Mouse (Mus musculus): ENCODE measurements around the gene Stk4. TPM values are rescaled to one million over a fixed set of nuclear protein-coding genes. Genes with fewer than 3 reads are reported as not detected.

Gene Stk4
- polyA plus RNA-seq (2016; fragmentation: Nextera tagmentation; extraction: Ambion mirVana), result 33.9 and 34.7 TPM in 2 replicates

DNA sequence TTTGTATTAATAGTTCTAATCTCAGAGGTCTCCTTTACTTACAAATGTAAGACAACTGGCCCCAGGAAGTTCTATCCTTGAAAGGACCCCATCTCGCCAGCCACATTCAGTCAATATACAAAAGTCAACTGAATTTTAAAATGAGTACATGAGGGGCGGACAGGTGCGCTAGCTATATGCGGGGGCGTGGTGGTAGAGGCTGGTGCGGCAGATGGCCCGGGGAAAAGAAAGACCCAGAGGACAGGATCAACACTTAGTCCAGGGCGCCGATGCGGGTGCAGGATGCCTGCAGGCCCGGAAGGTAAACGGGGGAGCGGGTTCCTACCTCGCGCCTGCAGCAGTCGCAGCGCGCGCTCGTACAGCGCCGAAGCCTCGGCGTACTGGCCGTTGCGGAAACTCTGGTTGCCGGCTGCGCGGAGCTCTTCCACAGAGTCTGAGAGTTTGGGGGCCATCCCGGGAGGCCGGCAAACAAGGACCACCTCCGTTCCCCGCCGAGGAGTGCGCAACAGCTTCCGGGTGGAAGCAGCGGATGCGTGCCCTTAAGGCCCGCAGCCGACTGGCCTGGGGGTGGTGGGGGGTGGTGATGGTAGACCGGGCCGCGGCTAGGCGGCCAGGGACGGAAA is at the start of gene Stk4:
Gene Stk4 (plus strand): TSS at position 181 of the 623 bp plus-strand sequence.
- Histone ChIP-seq H3K36me3 (peaks cover 24% of the 10 kb centered on the region), H3K4me3 (peak within 1 kb of the TSS; percentile 98), H3K4me1 (peaks cover 30% of the 10 kb centered on the region), H3K27ac (replicated peaks) (peak within 1 kb of the TSS; percentile 93), H3K27me3 (ENCODE audit: low read depth, poor library complexity, severe bottlenecking) (no peaks in the 10 kb centered on the region), H3K9me3 (replicated peaks) (no peaks in the 10 kb centered on the region)
- no peak for DNase-seq (ENCODE audit: low spot score)
- under 1% methylated on average over 45 of the region's 45 CpGs for WGBS

DNA sequence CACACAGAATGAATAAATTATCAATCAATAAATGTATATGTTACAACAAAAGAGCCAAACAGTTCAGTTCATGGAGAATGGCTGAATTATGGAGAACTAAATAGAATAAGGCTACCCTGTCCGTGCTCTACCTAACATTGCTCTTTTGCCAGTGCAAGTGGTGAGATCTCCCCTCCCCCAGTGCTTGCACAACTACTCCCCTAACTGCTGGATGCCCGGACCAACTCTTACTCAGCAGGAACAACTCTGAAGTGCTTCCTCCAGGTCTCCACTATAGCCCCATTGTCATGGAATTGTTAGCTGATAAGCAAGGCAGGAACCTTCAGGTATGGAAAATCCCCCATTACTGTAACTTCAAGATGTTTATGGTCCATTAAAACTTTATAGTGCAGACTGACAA is 48.0 kb upstream of the Stk4 start:
- 64% methylated on average over 2 of the region's 2 CpGs for WGBS
- Histone ChIP-seq H3K27me3 (ENCODE audit: low read depth, poor library complexity, severe bottlenecking) (no peaks in the 10 kb centered on the region), H3K36me3 (peaks cover 33% of the 10 kb centered on the region)

DNA sequence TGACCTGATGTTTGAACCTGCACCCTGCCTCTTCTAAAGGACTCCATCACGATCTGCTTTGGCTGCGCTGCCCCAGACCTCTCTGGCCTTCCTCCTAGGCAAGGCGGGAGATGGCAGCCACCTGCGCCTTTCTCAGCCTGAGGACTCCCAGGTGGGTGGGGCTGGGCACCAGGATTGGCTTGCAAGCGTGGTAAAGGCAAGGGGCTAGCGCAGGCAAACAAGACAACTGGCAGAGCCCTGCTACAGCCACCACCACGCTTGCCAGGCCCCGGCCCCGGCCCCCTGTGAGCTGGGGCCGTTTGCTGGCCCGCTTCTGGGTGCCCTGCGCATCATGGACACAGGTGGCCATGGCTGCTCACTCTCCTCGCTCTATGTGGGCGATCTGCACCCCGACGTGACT is 45.0 kb upstream of the Stk4 start, which contains the start of gene Pabpc1l:
Gene Pabpc1l (plus strand): TSS at position 301 of the 400 bp plus-strand sequence.
- H3K36me3 ChIP-seq, result peaks cover 3% of the 10 kb centered on the region
- 85% methylated on average over 16 of the region's 16 CpGs for WGBS
- H3K9me3 ChIP-seq (replicated peaks), result no peaks in the 10 kb centered on the region
- no peak for DNase-seq (ENCODE audit: low spot score)
- H3K4me1 ChIP-seq, result peaks cover 11% of the 10 kb centered on the region
- H3K27ac ChIP-seq (replicated peaks), result no peak within 1 kb of the TSS
- no peak within 1 kb of the TSS for H3K4me3 ChIP-seq
- no peaks in the 10 kb centered on the region for H3K27me3 ChIP-seq (ENCODE audit: low read depth, poor library complexity, severe bottlenecking)

More for the DNA sequence above, 48.0 kb upstream of the Stk4 start:
- H3K4me3 ChIP-seq, result no peak overlapping the region
- no peak overlapping the region for H3K27ac ChIP-seq (replicated peaks)
- peaks cover 11% of the 10 kb centered on the region for H3K4me1 ChIP-seq
- DNase-seq (ENCODE audit: low spot score), result no peak
- H3K9me3 ChIP-seq (replicated peaks), result no peaks in the 10 kb centered on the region

DNA sequence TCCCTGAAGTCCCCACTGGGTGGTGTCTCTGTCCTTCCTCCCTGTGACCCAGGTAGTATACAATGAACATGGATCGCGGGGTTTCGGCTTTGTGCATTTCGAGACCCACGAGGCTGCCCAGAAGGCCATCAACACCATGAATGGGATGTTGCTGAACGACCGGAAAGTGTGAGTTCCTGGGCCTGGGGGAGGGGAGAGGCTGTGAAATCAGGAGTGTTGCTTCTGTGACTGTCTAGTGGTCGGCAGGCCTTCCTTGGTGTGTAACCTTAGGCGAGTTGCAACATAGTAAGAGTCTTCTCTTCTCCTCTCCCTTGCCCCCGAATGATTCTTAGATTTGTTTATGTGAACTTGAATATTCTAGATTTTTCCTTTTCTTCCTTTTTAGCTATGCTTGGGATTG is 39.0 kb upstream of the Stk4 start:
- no peaks in the 10 kb centered on the region for H3K4me1 ChIP-seq
- H3K4me3 ChIP-seq, result no peak overlapping the region
- H3K9me3 ChIP-seq (replicated peaks), result no peaks in the 10 kb centered on the region
- no peaks in the 10 kb centered on the region for H3K36me3 ChIP-seq
- H3K27ac ChIP-seq (replicated peaks), result no peak overlapping the region
- no peak for DNase-seq (ENCODE audit: low spot score)
- H3K27me3 ChIP-seq (ENCODE audit: low read depth, poor library complexity, severe bottlenecking), result no peaks in the 10 kb centered on the region
- WGBS, result 84% methylated on average over 10 of the region's 10 CpGs

DNA sequence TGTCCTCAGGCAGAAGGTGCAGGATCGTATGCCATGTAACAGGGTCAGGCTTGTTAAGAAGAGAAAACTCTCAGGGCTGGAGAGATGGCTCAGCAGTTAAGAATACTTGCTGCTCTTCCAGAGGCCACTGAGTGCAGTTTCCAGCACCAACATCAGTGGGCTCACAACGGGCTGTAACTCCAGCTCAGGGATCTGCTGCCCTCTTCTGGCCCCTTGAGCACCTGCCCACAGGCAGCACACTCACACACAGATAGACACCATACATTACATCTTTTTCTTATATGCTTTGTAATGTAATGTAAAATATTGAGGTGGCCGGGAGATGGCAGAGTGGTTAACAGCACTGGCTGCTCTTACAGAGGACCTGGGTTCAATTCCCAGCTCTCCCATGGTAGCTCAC is 37.1 kb upstream of the Stk4 start:
- no peaks in the 10 kb centered on the region for H3K9me3 ChIP-seq (replicated peaks)
- 90% methylated on average over 3 of the region's 3 CpGs for WGBS
- no peak for DNase-seq (ENCODE audit: low spot score)
- no peaks in the 10 kb centered on the region for H3K36me3 ChIP-seq
- H3K4me3 ChIP-seq, result no peak overlapping the region
- no peaks in the 10 kb centered on the region for H3K4me1 ChIP-seq
- no peaks in the 10 kb centered on the region for H3K27me3 ChIP-seq (ENCODE audit: low read depth, poor library complexity, severe bottlenecking)
- no peak overlapping the region for H3K27ac ChIP-seq (replicated peaks)

DNA sequence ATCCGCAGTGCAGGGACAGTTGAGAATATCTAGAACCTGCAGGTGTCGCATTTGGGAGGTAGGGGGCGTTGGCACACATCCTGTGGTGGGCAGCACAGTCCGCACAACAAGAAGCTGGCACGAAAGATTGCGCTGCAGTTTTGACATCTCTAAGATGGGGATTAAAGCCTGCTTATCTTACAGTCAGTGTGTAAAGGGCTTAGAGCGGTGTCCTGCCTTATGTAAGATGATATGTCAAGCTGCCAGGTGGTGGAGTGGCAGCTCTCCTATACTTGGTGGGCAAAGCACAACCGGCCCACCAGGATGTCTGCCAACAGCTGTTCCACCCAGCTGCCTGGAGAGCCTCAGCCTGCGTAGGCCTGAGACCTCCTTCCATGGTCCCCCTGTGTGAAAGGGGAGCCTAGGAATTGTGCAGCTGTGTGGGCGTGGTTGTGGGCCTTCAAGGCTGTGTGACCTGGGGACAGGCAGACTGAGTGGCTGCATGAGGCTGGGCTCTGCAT is 33.6 kb upstream of the Stk4 start:
- Histone ChIP-seq H3K9me3 (replicated peaks) (no peaks in the 10 kb centered on the region), H3K27ac (replicated peaks) (no peak overlapping the region), H3K27me3 (ENCODE audit: low read depth, poor library complexity, severe bottlenecking) (no peaks in the 10 kb centered on the region), H3K4me1 (no peaks in the 10 kb centered on the region), H3K4me3 (no peak overlapping the region), H3K36me3 (no peaks in the 10 kb centered on the region)
- DNase-seq (ENCODE audit: low spot score), result no peak
- 58% methylated on average over 10 of the region's 10 CpGs for WGBS

DNA sequence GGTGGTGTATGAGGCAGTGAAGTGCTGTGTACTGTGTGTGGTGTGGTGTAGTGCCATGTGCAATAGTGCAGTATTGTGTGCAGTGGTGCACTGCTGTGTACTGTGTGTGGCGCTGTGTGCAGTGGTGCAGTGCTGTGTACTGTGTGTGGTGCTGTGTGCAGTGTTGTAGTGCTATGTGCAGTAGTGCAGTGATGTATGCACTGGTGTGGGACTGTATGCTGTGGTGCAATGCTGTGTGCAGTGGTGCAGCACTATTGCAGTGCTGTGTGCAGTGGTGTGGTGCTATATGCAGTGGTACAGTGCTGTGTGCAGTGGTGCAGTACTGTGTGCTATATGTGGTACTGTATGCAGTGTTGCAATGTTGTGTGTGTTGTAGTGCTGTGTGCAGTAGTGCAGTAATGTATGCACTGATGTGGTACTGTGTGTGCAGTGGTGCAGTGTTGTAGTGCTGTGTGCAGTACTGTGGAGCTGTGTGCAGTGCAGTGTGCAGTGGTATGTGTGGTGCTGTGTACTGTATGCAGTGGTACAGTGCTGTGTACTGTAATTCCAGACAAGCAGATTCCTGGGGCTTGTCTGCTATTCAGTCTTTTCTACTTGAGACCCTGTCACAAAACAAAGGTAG is 31.6 kb upstream of the Stk4 start:
- 90% methylated on average over 1 of the region's 1 CpGs for WGBS

DNA sequence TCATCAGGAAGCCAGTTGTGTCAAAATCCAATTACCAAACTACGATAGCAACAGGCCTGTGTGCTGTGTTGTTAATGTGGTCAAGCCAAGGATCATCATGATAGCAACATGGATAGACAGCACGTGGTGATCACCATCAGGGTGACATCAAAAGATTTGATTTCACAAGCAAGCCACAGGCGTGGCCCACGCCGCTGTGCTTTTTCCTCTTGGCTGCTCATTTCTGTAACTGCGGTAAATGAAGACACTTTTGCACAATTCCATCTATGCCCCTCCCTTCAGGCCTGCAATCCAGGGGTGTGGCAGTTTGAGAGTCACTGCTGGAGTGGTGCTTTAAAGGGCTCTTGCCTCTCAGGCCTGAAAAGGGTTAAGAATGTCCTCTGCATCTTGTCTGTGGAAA is 29.2 kb upstream of the Stk4 start:
- H3K4me1 ChIP-seq, result no peaks in the 10 kb centered on the region
- no peaks in the 10 kb centered on the region for H3K36me3 ChIP-seq
- no peaks in the 10 kb centered on the region for H3K27me3 ChIP-seq (ENCODE audit: low read depth, poor library complexity, severe bottlenecking)
- no peak for DNase-seq (ENCODE audit: low spot score)
- no peak overlapping the region for H3K4me3 ChIP-seq
- WGBS, result 90% methylated on average over 6 of the region's 6 CpGs
- H3K9me3 ChIP-seq (replicated peaks), result no peaks in the 10 kb centered on the region
- no peak overlapping the region for H3K27ac ChIP-seq (replicated peaks)

More for the DNA sequence above, 31.6 kb upstream of the Stk4 start:
- H3K27me3 ChIP-seq (ENCODE audit: low read depth, poor library complexity, severe bottlenecking), result no peaks in the 10 kb centered on the region
- no peak overlapping the region for H3K27ac ChIP-seq (replicated peaks)
- no peaks in the 10 kb centered on the region for H3K4me1 ChIP-seq
- no peaks in the 10 kb centered on the region for H3K36me3 ChIP-seq
- DNase-seq (ENCODE audit: low spot score), result no peak
- H3K4me3 ChIP-seq, result no peak overlapping the region
- H3K9me3 ChIP-seq (replicated peaks), result no peaks in the 10 kb centered on the region

DNA sequence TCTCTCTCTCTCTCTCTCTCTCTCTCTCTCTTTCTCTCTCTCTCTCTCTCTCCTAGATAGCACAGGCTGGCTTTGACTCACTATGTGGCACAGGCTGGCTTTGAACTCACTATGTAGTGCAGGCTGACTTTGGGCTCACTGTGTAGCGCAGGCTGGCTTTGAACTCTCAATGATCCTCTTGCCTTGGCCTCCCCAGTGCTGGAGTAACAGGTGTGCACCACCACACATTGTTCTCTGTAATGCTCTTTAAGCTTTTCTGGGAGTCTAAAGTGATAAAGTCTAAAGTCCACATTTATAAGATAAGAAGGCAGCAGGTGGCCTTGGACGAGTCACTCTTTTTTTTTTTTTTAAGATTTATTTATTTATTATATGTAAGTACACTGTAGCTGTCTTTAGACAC is 28.6 kb upstream of the Stk4 start:
- Histone ChIP-seq H3K27me3 (ENCODE audit: low read depth, poor library complexity, severe bottlenecking) (no peaks in the 10 kb centered on the region), H3K9me3 (replicated peaks) (no peaks in the 10 kb centered on the region), H3K4me3 (no peak overlapping the region), H3K27ac (replicated peaks) (no peak overlapping the region), H3K4me1 (no peaks in the 10 kb centered on the region), H3K36me3 (no peaks in the 10 kb centered on the region)
- WGBS, result 86% methylated on average over 2 of the region's 2 CpGs
- DNase-seq (ENCODE audit: low spot score), result no peak

DNA sequence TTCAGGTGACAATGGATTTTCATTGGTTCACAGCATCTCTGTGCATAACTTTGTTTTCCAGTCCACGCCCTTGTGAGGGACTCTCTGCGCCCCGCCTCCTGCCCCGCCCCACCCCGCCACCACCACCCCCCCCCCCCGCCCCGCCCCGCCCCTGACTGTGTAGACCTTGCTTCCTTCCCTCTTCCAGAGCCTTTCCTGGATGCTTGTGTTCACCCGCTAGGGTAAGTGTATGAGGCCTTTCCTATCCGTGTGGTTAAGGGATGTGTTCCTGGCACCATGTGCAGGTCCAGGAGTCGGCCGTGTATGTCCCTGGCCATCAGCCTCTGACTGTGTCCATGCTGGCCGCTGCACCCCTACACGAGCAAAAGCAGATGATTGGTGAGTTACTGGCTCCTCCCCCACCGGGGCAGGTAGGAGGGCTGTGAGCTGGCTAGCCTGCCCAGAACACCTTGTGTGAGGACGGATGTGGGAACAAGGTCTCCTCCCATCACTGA is 22.9 kb upstream of the Stk4 start:
- DNase-seq (ENCODE audit: low spot score), result peak; percentile 28
- Histone ChIP-seq H3K9me3 (replicated peaks) (no peaks in the 10 kb centered on the region), H3K4me1 (peaks cover 11% of the 10 kb centered on the region; the same call in 1 of the 2 replicates), H3K27me3 (ENCODE audit: low read depth, poor library complexity, severe bottlenecking) (no peaks in the 10 kb centered on the region), H3K4me3 (peak overlapping the region; percentile 44), H3K27ac (replicated peaks) (no peak overlapping the region; the same call in 1 of the 2 replicates), H3K36me3 (peaks cover 18% of the 10 kb centered on the region)
- WGBS, result 5% methylated on average over 11 of the region's 16 CpGs

DNA sequence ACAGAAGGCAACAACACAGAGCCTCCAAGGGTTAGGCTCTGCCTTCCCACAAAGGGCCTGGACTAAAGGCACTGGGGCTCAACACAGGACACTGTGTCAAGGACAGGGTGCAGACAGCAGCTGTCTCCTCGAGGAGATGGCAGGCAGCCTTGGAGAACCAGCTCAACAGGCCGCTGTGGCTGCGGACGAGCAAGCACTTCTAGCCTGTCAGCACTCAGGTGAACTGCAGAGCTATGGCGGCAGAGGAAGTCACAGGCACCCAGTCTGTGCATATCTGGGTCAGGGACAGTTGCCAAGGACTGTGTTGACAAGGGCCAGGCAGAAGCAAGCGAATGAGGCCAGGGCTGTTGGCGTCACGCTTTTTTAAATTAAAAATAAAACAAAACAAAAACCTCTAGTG is 16.4 kb upstream of the Stk4 start:
- Histone ChIP-seq H3K27ac (replicated peaks) (no peak overlapping the region), H3K9me3 (replicated peaks) (no peaks in the 10 kb centered on the region), H3K27me3 (ENCODE audit: low read depth, poor library complexity, severe bottlenecking) (no peaks in the 10 kb centered on the region), H3K36me3 (peaks cover 80% of the 10 kb centered on the region), H3K4me1 (no peaks in the 10 kb centered on the region), H3K4me3 (no peak overlapping the region)
- no peak for DNase-seq (ENCODE audit: low spot score)
- 96% methylated on average over 8 of the region's 8 CpGs for WGBS

DNA sequence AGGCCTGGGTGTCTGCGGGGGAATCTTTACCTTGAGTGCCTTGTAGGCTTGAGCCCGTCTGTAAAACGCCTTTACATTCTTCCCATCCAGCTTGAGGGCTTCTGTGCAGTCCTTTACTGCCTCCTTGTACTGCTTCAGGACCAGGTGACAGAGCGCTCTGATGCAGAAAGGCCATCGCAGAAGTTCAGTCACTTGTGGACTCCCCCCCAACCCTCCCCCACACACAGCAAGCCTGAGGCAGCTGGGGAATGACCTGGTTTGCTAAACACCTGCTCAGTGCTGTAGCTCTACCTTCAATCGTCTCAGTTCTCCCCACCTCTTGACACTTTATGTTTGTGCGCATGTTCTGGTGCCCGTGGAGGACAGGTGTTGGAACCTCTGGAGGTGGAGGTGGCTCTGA is 15.5 kb upstream of the Stk4 start:
- no peak overlapping the region for H3K4me3 ChIP-seq
- H3K9me3 ChIP-seq (replicated peaks), result no peaks in the 10 kb centered on the region
- no peaks in the 10 kb centered on the region for H3K4me1 ChIP-seq
- H3K27ac ChIP-seq (replicated peaks), result no peak overlapping the region
- H3K36me3 ChIP-seq, result peaks cover 89% of the 10 kb centered on the region
- H3K27me3 ChIP-seq (ENCODE audit: low read depth, poor library complexity, severe bottlenecking), result no peaks in the 10 kb centered on the region
- DNase-seq (ENCODE audit: low spot score), result no peak
- WGBS, result 93% methylated on average over 8 of the region's 8 CpGs

DNA sequence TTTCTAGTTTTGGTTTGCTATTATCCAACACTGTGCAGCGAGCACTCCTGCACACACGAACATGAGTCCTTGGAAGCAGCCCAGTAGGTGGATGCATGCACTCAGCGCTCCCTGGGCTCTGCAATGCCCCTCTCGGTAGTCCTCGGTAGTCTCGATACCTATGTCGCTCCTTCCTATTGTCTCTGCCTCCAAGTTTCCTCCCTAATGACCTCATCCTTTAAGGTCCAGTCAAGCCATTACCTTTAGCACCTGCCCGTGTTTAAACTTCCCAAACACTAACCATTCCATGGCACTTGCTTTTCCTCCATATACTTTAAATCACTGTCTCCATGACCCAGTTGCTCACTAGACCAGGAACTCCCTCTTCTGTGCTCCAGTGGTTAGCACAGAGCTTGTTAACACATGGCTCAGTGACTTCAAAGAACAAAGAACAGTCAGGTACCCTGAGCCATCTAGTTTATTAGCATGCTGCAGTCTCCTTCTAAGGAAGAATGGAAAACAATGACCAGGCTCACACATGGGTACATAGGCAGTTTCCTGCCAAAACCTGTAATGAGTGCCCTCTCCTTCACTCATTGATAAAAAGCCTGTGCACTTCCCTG is 10.4 kb upstream of the Stk4 start:
- no peak overlapping the region for H3K4me3 ChIP-seq
- 90% methylated on average over 8 of the region's 8 CpGs for WGBS
- no peaks in the 10 kb centered on the region for H3K27me3 ChIP-seq (ENCODE audit: low read depth, poor library complexity, severe bottlenecking)
- DNase-seq (ENCODE audit: low spot score), result no peak
- no peak overlapping the region for H3K27ac ChIP-seq (replicated peaks)
- no peaks in the 10 kb centered on the region for H3K9me3 ChIP-seq (replicated peaks)
- no peaks in the 10 kb centered on the region for H3K4me1 ChIP-seq
- H3K36me3 ChIP-seq, result peaks cover 98% of the 10 kb centered on the region
